ENCODE assay signal across 8 mouse cellular contexts in genomic region chr9:4310706-4311105, GRCm38 (mm10). TPM values are rescaled to one million over a fixed set of nuclear protein-coding genes. Genes with fewer than 3 reads are reported as not detected.
DNase-seq lines count a peak whose midpoint lies in the region; ATAC-seq and TF ChIP-seq lines count a peak whose summit lies in the region.

No protein-coding gene starts in this region.

- no peaks in the 10 kb centered on the region for H3K36me3 ChIP-seq in forebrain, postnatal 0 days (ENCODE audit: insufficient read depth)

- H3K4me3 ChIP-seq in forebrain, postnatal 0 days (ENCODE audit: low read depth, low read length): peak overlapping the region; percentile 56

- H3K4me1 ChIP-seq in forebrain, postnatal 0 days (ENCODE audit: insufficient read depth): peaks cover 14% of the 10 kb centered on the region

- 73% methylated on average over 3 of the region's 3 CpGs for WGBS in forebrain, postnatal 0 days

- TF ChIP-seq CTCF in forebrain, postnatal 0 days (IDR thresholded peaks at IDR 0.05; ENCODE audit: low read depth): no peak

- ATAC-seq in CD4-positive, CD25-positive, alpha-beta regulatory T cell, adult 4 months: no peak
- ATAC-seq in forebrain, postnatal 0 days: no peak
- ATAC-seq in megakaryocyte, adult 5-6 weeks (ENCODE audit: poor library complexity, severe bottlenecking): peak; percentile 20

- H3K9me3 ChIP-seq in forebrain, postnatal 0 days (ENCODE audit: low read length): no peaks in the 10 kb centered on the region

- DNase-seq in CD4-positive, CD25-positive, alpha-beta regulatory T cell, adult 2 months (ENCODE audit: low read depth, low spot score): peak; percentile 7
- peak; percentile 6 for DNase-seq in CD4-positive helper T cell, adult 2 months (ENCODE audit: low read depth, low spot score)
- DNase-seq in forebrain, postnatal 0 days: no peak
- DNase-seq in adrenal gland, adult 2 months: no peak
- DNase-seq in gastrocnemius, postnatal 4 days (ENCODE audit: low spot score in 2 of 2): no peak
- DNase-seq in right cerebral cortex, postnatal 4 days: no peak

- H3K4me2 ChIP-seq in forebrain, postnatal 0 days (ENCODE audit: low read depth): peak overlapping the region; percentile 65

- peak overlapping the region; percentile 98 for H3K27ac ChIP-seq in forebrain, postnatal 0 days (ENCODE audit: low read depth, low read length)

- H3K27me3 ChIP-seq in forebrain, postnatal 0 days (ENCODE audit: insufficient read depth, low read length): no peaks in the 10 kb centered on the region

- peak overlapping the region; percentile 80 for H3K9ac ChIP-seq in forebrain, postnatal 0 days

RNA-seq across cellular contexts. Expression of gene Kbtbd3, which starts 1.1 kb away (rescaled TPM):
- polyA plus RNA-seq in CD4-positive, CD25-positive, alpha-beta regulatory T cell, adult 4 months (2017; shearing (Covaris generic)): 10 to 100 TPM; 11.2 to 16.1 TPM
- 10.3 and 11.3 TPM in 2 replicates for total RNA-seq in forebrain, postnatal 0 days (2014; rRNA removed)
- 7.0 and 8.4 TPM in 2 replicates for polyA plus RNA-seq in forebrain, postnatal 0 days (2015; fragmentation: Nextera tagmentation; extraction: Ambion mirVana)
- 3.6 and 5.1 TPM in 2 replicates for total RNA-seq in megakaryocyte, adult 5-6 weeks (2015)
- total RNA-seq in megakaryocyte, adult 5-6 weeks (2017): 3.3 and 3.9 TPM in 2 replicates
- 1 to 10 TPM; 2.4 to 4.0 TPM for total RNA-seq in adrenal gland, adult 2 months (2021)
- polyA plus RNA-seq in adrenal gland, adult 2 months (2012; rRNA removed): 0.04 and 0.12 TPM in 2 replicates
- total RNA-seq in gastrocnemius, postnatal 4 days (2021): 1 to 10 TPM; 3.7 to 4.5 TPM

RNA-seq across cellular contexts. Expression of gene Aasdhppt, which starts 1.4 kb away (rescaled TPM):
- polyA plus RNA-seq in CD4-positive, CD25-positive, alpha-beta regulatory T cell, adult 4 months (2017; shearing (Covaris generic)): 10 to 100 TPM; 29.3 to 32.5 TPM
- 33.4 and 34.2 TPM in 2 replicates for total RNA-seq in forebrain, postnatal 0 days (2014; rRNA removed)
- polyA plus RNA-seq in forebrain, postnatal 0 days (2015; fragmentation: Nextera tagmentation; extraction: Ambion mirVana): 29.3 and 32.7 TPM in 2 replicates
- 17.6 and 21.0 TPM in 2 replicates for total RNA-seq in megakaryocyte, adult 5-6 weeks (2015)
- total RNA-seq in megakaryocyte, adult 5-6 weeks (2017): 8.3 and 10.1 TPM in 2 replicates
- total RNA-seq in adrenal gland, adult 2 months (2021): 10 to 100 TPM; 20.1 to 24.2 TPM
- polyA plus RNA-seq in adrenal gland, adult 2 months (2012; rRNA removed): 3.8 and 4.6 TPM in 2 replicates
- total RNA-seq in gastrocnemius, postnatal 4 days (2021): 10 to 100 TPM; 13.1 to 14.0 TPM

Comparison
In these comparisons a context has a peak if more than half of its experiments do, and no peak if none do; other contexts are left out.
1. DNase-seq: peak in CD4-positive, CD25-positive, alpha-beta regulatory T cell, adult 2 months (single experiment) and CD4-positive helper T cell, adult 2 months (single experiment); none in forebrain, postnatal 0 days (single experiment), adrenal gland, adult 2 months (single experiment), gastrocnemius, postnatal 4 days (0 of 2) and right cerebral cortex, postnatal 4 days (single experiment).